Mouse (Mus musculus): ENCODE results near the gene Leprot.

- TF ChIP-seq EP300 (IDR thresholded peaks at IDR 0.05; ENCODE audit: insufficient read depth, low read depth, low read length) (no peak), CTCF (IDR thresholded peaks at IDR 0.05) (no peak), POLR2A (IDR thresholded peaks at IDR 0.05; ENCODE audit: insufficient read depth, low read depth, low read length) (no peak)
Observed at GRCm38 (mm10) chr4:101620206-101620605, 27.3 kb upstream of the Leprot start.

Data from heart, adult 2 months (tissue).